Mouse (Mus musculus): Measurements from ENCODE around the gene Gphn.

DNA sequence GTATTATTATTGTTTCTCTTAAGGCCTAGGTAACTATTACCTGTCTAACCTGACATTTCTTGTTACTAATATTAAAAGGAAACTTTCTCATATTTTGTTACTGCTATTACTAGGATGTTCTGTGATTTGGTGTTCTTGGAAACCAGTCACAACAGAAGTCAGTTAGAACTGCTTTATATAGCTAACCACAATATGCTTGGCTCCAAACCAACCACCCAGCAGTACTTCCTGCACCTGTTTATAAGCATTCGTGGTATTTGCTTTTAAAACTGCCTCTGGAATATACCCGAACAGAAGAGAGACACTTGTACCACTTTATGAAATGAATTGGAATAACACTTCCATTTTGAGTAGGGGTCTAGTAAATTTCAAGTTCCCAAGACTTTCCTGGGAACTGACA, 130.3 kb downstream of the Gphn start:
- TF ChIP-seq POLR2A (IDR thresholded peaks at IDR 0.05; ENCODE audit: insufficient read length, low read depth) (no peak), MAX (IDR thresholded peaks at IDR 0.05; ENCODE audit: low read depth) (no peak), TCF12 (IDR thresholded peaks at IDR 0.05; ENCODE audit: insufficient read depth, poor library complexity, severe bottlenecking) (peak; percentile 27), E2F4 (IDR thresholded peaks at IDR 0.05; ENCODE audit: insufficient read depth) (no peak), MYOD1 (IDR thresholded peaks at IDR 0.05; ENCODE audit: control insufficient read depth in 1 of 3, insufficient read length in 2 of 3, low read depth in 2 of 3) (peak in 1 of 3 experiments; percentile 47), USF1 (IDR thresholded peaks at IDR 0.05; ENCODE audit: low read depth) (no peak), SRF (IDR thresholded peaks at IDR 0.05; ENCODE audit: control insufficient read depth, insufficient read length, low read depth) (no peak), CEBPB (IDR thresholded peaks at IDR 0.05; ENCODE audit: insufficient read depth, poor library complexity, severe bottlenecking) (no peak), POLR2AphosphoS2 (IDR thresholded peaks at IDR 0.05; ENCODE audit: insufficient read length, low read depth) (no peak), MYOG (IDR thresholded peaks at IDR 0.05; ENCODE audit: control insufficient read depth in 1 of 3, insufficient read depth in 1 of 3, insufficient read length in 2 of 3, low read depth in 2 of 3) (peak in 1 of 3 experiments; percentile 32), TCF3 (IDR thresholded peaks at IDR 0.05; ENCODE audit: insufficient read length, low read depth) (no peak), REST (IDR thresholded peaks at IDR 0.05; ENCODE audit: insufficient read depth, insufficient read length) (no peak)
